Mouse (Mus musculus) Patski (cell line): ENCODE data around the gene Dvl2. TPM values are rescaled to one million over a fixed set of nuclear protein-coding genes. Genes with fewer than 3 reads are reported as not detected.
A peak's percentile ranks its signal among the peaks of the same experiment; 100 is the strongest.

Experiments
- ATAC-seq: fragments of 100-300 bp; one replicate; pipeline ENCODE4 v1.8.0; 2021
- CTCF ChIA-PET: fragments of 350-600 bp; sonication (Branson Sonifier 250); formaldehyde crosslinking; loops from one replicate; lab custom pipeline; 2022; ENCODE audit warnings: inconsistent platforms; lab: Charles Lee
- POLR2A ChIA-PET: fragments of 350-600 bp; sonication (Branson Sonifier 250); formaldehyde crosslinking; loops from one replicate; lab custom pipeline; 2022; ENCODE audit warnings: antibody characterized with exemption, inconsistent platforms; lab: Charles Lee
- DNase-seq: peaks from one replicate; pipeline ENCODE4 v3.0.0-alpha.2; 2011; ENCODE audit warnings: low read depth, low spot score
- H3K27me3 ChIP-seq: fragments of 371-371 bp; one replicate; pipeline ENCODE4 v1.5.1; 2021
- CTCF ChIP-seq: fragments of 100-300 bp; IDR thresholded peaks from one replicate; pipeline ENCODE4 v1.5.1; 2021
- in situ Hi-C: fragments of 300-500 bp; cut with MboI; formaldehyde crosslinking; loops from 3 replicates; pipeline ENCODE4 v1.11.1; 2018; ENCODE audit warnings: low pct_unique_long_range_greater_than_20kb, mixed read lengths
- polyA plus RNA-seq: library from polyadenylated mRNA; unstranded; gene quantifications from one replicate; pipeline ENCODE4 v1.2.3, GENCODE M21; 2021

Dvl2 gene
- polyA plus RNA-seq, 1 experiment from 2014 or later: 41.6 TPM

- H3K27me3 ChIP-seq: no peaks in the 10 kb centered on the region
- in situ Hi-C loops: loop anchor here (25.0 kb wide), 2 partner anchors 569 to 894 kb away; partner anchors contain the start of genes Kdm6b, Per1 and Vamp2
- no peak for DNase-seq
- no peak for TF ChIP-seq CTCF
- ChIA-PET POLR2A (interaction anchor here (0.9 to 2.2 kb wide), 4 partner anchors 10 to 19 kb away, joined by 3 to 16 read pairs (median 6); partner anchors contain the start of genes Dvl2 and Gabarap), CTCF (interaction anchor here (0.9 to 1.3 kb wide), 2 partner anchors 32 to 47 kb away, joined by 3 to 4 read pairs; no protein-coding TSS in a partner anchor)
- ATAC-seq: no peak
Observed at GRCm38 (mm10) chr11:69981141-69981762, 19.1 kb upstream of the Dvl2 start, which contains the start of gene Ctdnep1. Ctdnep1 (plus strand) TSS chr11:69981156.

- ATAC-seq (no peak), DNase-seq (no peak)
- no peak for TF ChIP-seq CTCF
- ChIA-PET CTCF (interaction anchor here (0.9 kb wide), 1 partner anchor 33 kb away, joined by 3 read pairs; no protein-coding TSS in a partner anchor), POLR2A (interaction anchor here (0.6 to 2.2 kb wide), 4 partner anchors 9 to 456 kb away, joined by 3 to 16 read pairs (median 6); partner anchors contain the start of genes Dvl2 and Gabarap)
- H3K27me3 ChIP-seq: no peaks in the 10 kb centered on the region
- in situ Hi-C loops: loop anchor here (25.0 kb wide), 2 partner anchors 570 to 895 kb away; partner anchors contain the start of genes Kdm6b, Per1 and Vamp2
Observed at GRCm38 (mm10) chr11:69982225-69982624, 18.2 kb upstream of the Dvl2 start, which contains the start of gene Elp5. Elp5 (minus strand) TSS chr11:69982517.

- ATAC-seq (no peak), DNase-seq (no peak)
- H3K27me3 ChIP-seq: no peaks in the 10 kb centered on the region
- POLR2A ChIA-PET: interaction anchor here (1.6 kb wide), 1 partner anchor 14 kb away, joined by 7 read pairs; no protein-coding TSS in a partner anchor
- TF ChIP-seq CTCF: no peak
- in situ Hi-C loops: loop anchor here (25.0 kb wide), 2 partner anchors 571 to 896 kb away; partner anchors contain the start of genes Kdm6b, Per1 and Vamp2
- CTCF ChIA-PET: no interaction called here
Observed at GRCm38 (mm10) chr11:69982877-69983276, 17.5 kb upstream of the Dvl2 start.

GRCm38 (mm10) chr11:69983377-69983776 is 17.0 kb upstream of the Dvl2 start:
- in situ Hi-C loops: loop anchor here (25.0 kb wide), 2 partner anchors 571 to 896 kb away; partner anchors contain the start of genes Kdm6b, Per1 and Vamp2
- ATAC-seq (no peak), DNase-seq (no peak)
- no peaks in the 10 kb centered on the region for H3K27me3 ChIP-seq
- ChIA-PET CTCF (interaction anchor here (0.7 kb wide), 1 partner anchor 35 kb away, joined by 3 read pairs; no protein-coding TSS in a partner anchor), POLR2A (interaction anchor here (0.6 kb wide), 1 partner anchor 50 kb away, joined by 4 read pairs; no protein-coding TSS in a partner anchor)
- TF ChIP-seq CTCF: no peak

GRCm38 (mm10) chr11:69984431-69984830 is 16.0 kb upstream of the Dvl2 start:
- ATAC-seq: no peak
- POLR2A ChIA-PET: no interaction called here

GRCm38 (mm10) chr11:69989949-69990348 is 10.4 kb upstream of the Dvl2 start:
- in situ Hi-C loops: loop anchor here (25.0 kb wide), 2 partner anchors 578 to 903 kb away; partner anchors contain the start of genes Kdm6b, Per1 and Vamp2
- no peak for ATAC-seq
- no peak for TF ChIP-seq CTCF
- H3K27me3 ChIP-seq: no peaks in the 10 kb centered on the region
- ChIA-PET POLR2A (interaction anchor here (2.6 kb wide), 1 partner anchor 9 kb away, joined by 16 read pairs; the partner anchor contains the start of genes Ctdnep1 and Elp5), CTCF (no interaction called here)
- no peak for DNase-seq

More at GRCm38 (mm10) chr11:69984431-69984830, 16.0 kb upstream of the Dvl2 start:
- in situ Hi-C loops: loop anchor here (25.0 kb wide), 2 partner anchors 572 to 897 kb away; partner anchors contain the start of genes Kdm6b, Per1 and Vamp2
- no peak for TF ChIP-seq CTCF
- no peak for DNase-seq
- no peaks in the 10 kb centered on the region for H3K27me3 ChIP-seq
- CTCF ChIA-PET: no interaction called here

- ATAC-seq (peak; percentile 37), DNase-seq (peak; percentile 93)
- CTCF ChIA-PET: no interaction called here
- no peaks in the 10 kb centered on the region for H3K27me3 ChIP-seq
- in situ Hi-C loops: loop anchor here (25.0 kb wide), 2 partner anchors 579 to 904 kb away; partner anchors contain the start of genes Kdm6b, Per1 and Vamp2
- POLR2A ChIA-PET: interaction anchor here (2.6 kb wide), 1 partner anchor 10 kb away, joined by 16 read pairs; the partner anchor contains the start of genes Ctdnep1 and Elp5
- no peak for TF ChIP-seq CTCF
Observed at GRCm38 (mm10) chr11:69990850-69991691, 9.3 kb upstream of the Dvl2 start, which contains the start of gene Gabarap. Gabarap (plus strand) TSS chr11:69991143.

GRCm38 (mm10) chr11:69991711-69992110 is 8.7 kb upstream of the Dvl2 start:
- DNase-seq (no peak), ATAC-seq (no peak)
- in situ Hi-C loops: loop anchor here (25.0 kb wide), 2 partner anchors 579 to 904 kb away; partner anchors contain the start of genes Kdm6b, Per1 and Vamp2
- ChIA-PET POLR2A (interaction anchor here (0.6 to 2.6 kb wide), 2 partner anchors 10 to 28 kb away, joined by 3 to 16 read pairs; partner anchors contain the start of genes Ctdnep1 and Elp5), CTCF (no interaction called here)
- TF ChIP-seq CTCF: no peak
- no peaks in the 10 kb centered on the region for H3K27me3 ChIP-seq

- in situ Hi-C loops: loop anchor here (25.0 kb wide), 2 partner anchors 580 to 905 kb away; partner anchors contain the start of genes Kdm6b, Per1 and Vamp2
- ATAC-seq (no peak), DNase-seq (no peak)
- no peak for TF ChIP-seq CTCF
- ChIA-PET POLR2A (interaction anchor here (0.6 to 2.6 kb wide), 2 partner anchors 11 to 27 kb away, joined by 3 to 16 read pairs; partner anchors contain the start of genes Ctdnep1 and Elp5), CTCF (no interaction called here)
- no peaks in the 10 kb centered on the region for H3K27me3 ChIP-seq
Observed at GRCm38 (mm10) chr11:69992396-69992795, 8.0 kb upstream of the Dvl2 start.
